32 mouse cellular contexts compared by ENCODE assay signal in genomic region chr16:30267359-30267758, GRCm38 (mm10). TPM values are rescaled to one million over a fixed set of nuclear protein-coding genes. Genes with fewer than 3 reads are reported as not detected.
DNase-seq lines count a peak whose midpoint lies in the region; ATAC-seq lines count a peak whose summit lies in the region.
"Had no signal": no experiment of that assay in that cellular context is flagged by ENCODE, and none has a peak within 500 bp of the region (broad histone marks: within the 10 kb centered on the region; RNA-seq: fewer than 3 reads in every experiment).

Gene Cpn2 (minus strand): TSS chr16:30267499.

- 58% methylated on average over 5 of the region's 5 CpGs for WGBS in liver, embryonic 15.5 days (ENCODE audit: insufficient replicate concordance)

- H3K9ac ChIP-seq in liver, embryonic 15.5 days, result peak within 1 kb of the TSS; percentile 39; the same call in 1 of the 2 replicates
- H3K9ac ChIP-seq: embryonic facial prominence, embryonic 13.5 days; heart, embryonic 13.5 days; hindbrain, embryonic 13.5 days; neural tube, embryonic 15.5 days had no signal

- H3K4me2 ChIP-seq in liver, embryonic 15.5 days, result peak within 1 kb of the TSS; percentile 52
- H3K4me2 ChIP-seq: embryonic facial prominence, embryonic 13.5 days; heart, embryonic 13.5 days; hindbrain, embryonic 13.5 days; midbrain, embryonic 11.5 days; neural tube, embryonic 15.5 days had no signal

- no peaks in the 10 kb centered on the region for H3K9me3 ChIP-seq in erythroblast, embryonic 14.5 days (ENCODE audit: control insufficient read depth, low read length)
- no peaks in the 10 kb centered on the region for H3K9me3 ChIP-seq in liver, embryonic 15.5 days (replicated peaks)
- H3K9me3 ChIP-seq: embryonic facial prominence, embryonic 13.5 days; G1E; heart, embryonic 13.5 days; hindbrain, embryonic 13.5 days; neural tube, embryonic 15.5 days had no signal

- no peaks in the 10 kb centered on the region for H3K4me1 ChIP-seq in erythroblast, embryonic 14.5 days (ENCODE audit: control insufficient read depth)
- 0 out of 2 replicates have a peak, but pooled peaks cover 2% of the 10 kb centered on the region for H3K4me1 ChIP-seq in liver, embryonic 15.5 days (replicated peaks)

- no peak for ATAC-seq in erythroblast, adult 5-6 weeks (replicated peaks; ENCODE audit: low FRiP score, poor library complexity, severe bottlenecking)
- ATAC-seq in liver, embryonic 15.5 days (ENCODE audit: insufficient read depth), result peak; percentile 51; the same call in 1 of the 2 replicates
- no peak for ATAC-seq in CD4-positive, CD25-positive, alpha-beta regulatory T cell, adult 4 months
- ATAC-seq: forebrain, embryonic 14.5 days; Patski had no signal

- no peaks in the 10 kb centered on the region for H3K36me3 ChIP-seq in erythroblast, embryonic 14.5 days (ENCODE audit: control insufficient read depth)
- H3K36me3 ChIP-seq in liver, embryonic 15.5 days (replicated peaks), result no peaks in the 10 kb centered on the region
- H3K36me3 ChIP-seq: embryonic facial prominence, embryonic 13.5 days; G1E; heart, embryonic 13.5 days; hindbrain, embryonic 13.5 days; neural tube, embryonic 15.5 days had no signal

- peak within 1 kb of the TSS; percentile 66 for H3K27ac ChIP-seq in liver, embryonic 15.5 days (replicated peaks)
- H3K27ac ChIP-seq: embryonic facial prominence, embryonic 13.5 days; heart, adult 2 months; heart, embryonic 13.5 days; hindbrain, embryonic 13.5 days; left cerebral cortex, adult 2 months; neural tube, embryonic 15.5 days had no signal

- H3K27me3 ChIP-seq in erythroblast, embryonic 14.5 days (ENCODE audit: control insufficient read depth), result no peaks in the 10 kb centered on the region
- no peaks in the 10 kb centered on the region for H3K27me3 ChIP-seq in liver, embryonic 15.5 days
- H3K27me3 ChIP-seq: CH12.LX; neural tube, embryonic 15.5 days; Patski had no signal

- H3K4me3 ChIP-seq in erythroblast, embryonic 14.5 days (replicated peaks), result peak within 1 kb of the TSS; percentile 40
- H3K4me3 ChIP-seq in liver, embryonic 15.5 days (replicated peaks), result peak within 1 kb of the TSS; percentile 42
- H3K4me3 ChIP-seq: embryonic facial prominence, embryonic 13.5 days; heart, adult 2 months; heart, embryonic 13.5 days; hindbrain, embryonic 13.5 days; left cerebral cortex, adult 2 months; neural tube, embryonic 15.5 days had no signal

- DNase-seq in liver, result peak; percentile 46
- DNase-seq in neural tube, embryonic 10.5 days (ENCODE audit: extremely low spot score, low spot score), result no peak
- no peak for DNase-seq in embryo, embryonic 10.5 days (ENCODE audit: low spot score)
- DNase-seq: cerebellum, adult 2 months; cerebellum, postnatal 25 days; embryo, embryonic 11 days; heart, adult 2 months; heart, postnatal 14 days; kidney, adult 8-10 months; kidney, postnatal 10 days; lung, adult 18-20 months; lung, postnatal 14 days; thymus, adult 18-20 months; thymus, postnatal 4 days had no signal

RNA-seq across cellular contexts. Expression of gene Cpn2, which starts in this region (rescaled TPM):
- polyA plus RNA-seq in erythroblast, embryonic 14.5 days (2012), result 0.01 TPM in 1 of 2 replicates, not detected in the other
- total RNA-seq in erythroblast, adult 5-6 weeks (2015; ENCODE audit: low replicate concordance), result not detected in 2 replicates
- not detected in 2 replicates for total RNA-seq in erythroblast, adult 5-6 weeks (2017; ENCODE audit: low replicate concordance)
- polyA plus RNA-seq in liver, embryonic 15.5 days (2015; fragmentation: Nextera tagmentation; extraction: Ambion mirVana), result 3.6 and 3.7 TPM in 2 replicates
- polyA plus RNA-seq in CD4-positive, CD25-positive, alpha-beta regulatory T cell, adult 4 months (2017; shearing (Covaris generic)), result not detected
- total RNA-seq: CH12.LX; layer of hippocampus, postnatal 10 days; left cerebral cortex, adult 2 months; left cerebral cortex, postnatal 36 days; megakaryocyte progenitor cell, adult 5-6 weeks; midbrain, postnatal 0 days had no signal
- polyA plus RNA-seq: cerebellum, adult 2 months; embryonic facial prominence, embryonic 13.5 days; forebrain, embryonic 14.5 days; G1E; heart, embryonic 13.5 days; hindbrain, embryonic 13.5 days; midbrain, embryonic 11.5 days; midbrain, postnatal 0 days; neural tube, embryonic 15.5 days; Patski had no signal
